Mouse (Mus musculus) heart, adult 2 months (tissue): ENCODE results near the gene Fam104a.

Source experiments
- CTCF ChIP-seq: fragments of 200-600 bp; IDR thresholded peaks from 2 replicates; pipeline ENCODE4 v1.8.1; 2022; ENCODE audit warnings: antibody characterized with exemption, mild to moderate bottlenecking, moderate library complexity
- POLR2A ChIP-seq: fragments of 200-500 bp; IDR thresholded peaks from 2 replicates; pipeline ENCODE4 v1.6.1; 2011; ENCODE audit warnings: mild to moderate bottlenecking, low read depth, low read length, control low read depth; ENCODE audit not compliant: insufficient read depth

DNA sequence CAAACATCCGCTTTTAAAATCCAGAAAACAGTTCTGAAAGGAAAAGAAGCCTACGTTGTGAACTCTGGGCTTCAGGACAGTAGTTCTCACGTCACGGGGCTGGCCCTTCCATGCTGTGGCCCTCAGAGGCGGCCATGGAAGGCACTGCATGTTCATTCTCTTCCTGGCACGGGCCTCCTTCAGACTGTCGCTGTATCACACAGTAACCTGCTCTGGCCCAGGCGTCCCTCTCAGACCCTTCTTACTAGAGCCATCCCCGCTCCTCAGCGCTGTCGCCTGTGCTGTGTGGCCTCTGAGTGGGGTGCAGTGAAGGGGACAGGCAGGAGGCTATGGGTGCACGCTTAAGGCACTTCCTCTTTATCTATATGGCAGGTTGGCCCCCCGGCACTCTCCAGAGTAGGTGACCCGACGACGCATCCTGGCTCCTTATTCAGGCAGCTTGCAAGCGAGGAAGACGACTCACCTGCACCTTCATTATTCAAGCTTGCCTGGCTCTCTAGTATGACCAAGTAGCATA, 22.1 kb downstream of the Fam104a start:
- TF ChIP-seq CTCF (no peak), POLR2A (no peak)
